Mouse (Mus musculus) neutrophil, adult 59 days (primary cell): ENCODE measurements around the gene Sly. TPM values are rescaled to one million over a fixed set of nuclear protein-coding genes. Genes with fewer than 3 reads are reported as not detected.

Experiments
- total RNA-seq, 2 experiments: library from RNA; stranded (reverse); gene quantifications; 1 replicate in 1 of 2; 2 replicates in 1 of 2; pipeline ENCODE4 v1.2.4; 2023

The Sly gene
- not detected for total RNA-seq

GRCm38 (mm10) chrY:57186888-57187287 lies at the start of gene Sly:
Gene Sly, plus strand, starts transcription at chrY:57187188.

